Mouse (Mus musculus): ENCODE measurements around the gene Clcn3. TPM values are rescaled to one million over a fixed set of nuclear protein-coding genes. Genes with fewer than 3 reads are reported as not detected.

The Clcn3 gene
- polyA plus RNA-seq, 1 experiment from 2014 or later: 29.1 TPM

DNA sequence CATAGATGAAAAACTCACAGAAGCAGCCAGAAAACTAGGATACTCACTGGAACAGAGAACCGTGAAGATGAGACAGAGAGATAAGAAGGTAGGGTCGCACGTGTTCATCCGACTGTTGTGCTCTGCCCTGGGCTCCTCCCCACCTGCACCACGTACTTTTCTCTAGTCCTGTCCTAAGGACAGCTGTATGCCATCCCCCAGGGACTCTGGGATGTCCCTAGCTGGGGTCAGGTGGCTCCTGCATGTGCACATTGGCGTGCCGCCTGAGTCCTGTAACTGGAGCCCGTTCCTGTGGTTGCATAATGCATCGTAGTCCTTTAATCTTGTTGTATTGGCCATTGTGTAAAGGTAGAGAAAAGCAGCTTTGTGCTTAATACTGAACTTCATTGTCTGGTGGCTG, 83.0 kb downstream of the Clcn3 start:
- Histone ChIP-seq H3K4me3 (replicated peaks; ENCODE audit: low read depth, low read length) (no peak overlapping the region), H3K36me3 (ENCODE audit: insufficient read depth, low read length) (peaks cover 4% of the 10 kb centered on the region; the same call in 1 of the 2 replicates), H3K4me1 (replicated peaks; ENCODE audit: insufficient read depth, low read length) (no peaks in the 10 kb centered on the region), H3K27ac (no peak overlapping the region), H3K9me3 (replicated peaks; ENCODE audit: low read length) (no peaks in the 10 kb centered on the region), H3K27me3 (ENCODE audit: insufficient read depth, low read length) (no peaks in the 10 kb centered on the region), H3K4me2 (ENCODE audit: low read length) (no peak overlapping the region), H3K9ac (ENCODE audit: low read depth, low read length) (no peak overlapping the region)
- WGBS: 51% methylated on average over 9 of the region's 9 CpGs
- ATAC-seq (replicated peaks; ENCODE audit: low FRiP score, low read depth): 0 out of 2 replicates have a peak, but pooled peaks have one; percentile 29
- TF ChIP-seq CTCF (IDR thresholded peaks at IDR 0.05; ENCODE audit: low read depth): no peak
- no peak for DNase-seq (ENCODE audit: low spot score)

DNA sequence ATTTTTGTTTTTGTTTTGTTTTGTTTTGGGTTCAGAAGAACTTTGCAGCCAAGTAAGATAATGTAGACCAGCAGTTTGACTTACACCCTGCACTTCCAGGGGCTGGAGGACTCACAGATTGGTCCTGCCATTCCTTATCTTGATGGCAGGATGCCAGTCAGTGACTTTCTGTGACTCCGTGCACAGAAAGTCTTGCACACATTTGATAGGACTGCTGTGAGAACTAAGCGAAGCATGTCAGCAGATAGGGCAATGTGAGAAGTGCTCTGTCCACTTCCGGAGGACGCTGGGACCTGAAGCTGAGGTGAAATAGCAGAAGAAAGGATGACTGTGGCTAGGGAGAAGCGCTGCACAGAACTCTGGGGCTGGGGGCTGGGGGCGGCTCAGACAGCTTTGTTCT, 87.2 kb downstream of the Clcn3 start:
- ATAC-seq (replicated peaks; ENCODE audit: low FRiP score, low read depth) (no peak), DNase-seq (ENCODE audit: low spot score) (peak; percentile 18)
- Histone ChIP-seq H3K4me1 (replicated peaks; ENCODE audit: insufficient read depth, low read length) (peaks cover 2% of the 10 kb centered on the region; the same call in 1 of the 2 replicates), H3K27ac (no peak overlapping the region), H3K4me3 (replicated peaks; ENCODE audit: low read depth, low read length) (no peak overlapping the region), H3K4me2 (ENCODE audit: low read length) (no peak overlapping the region), H3K9ac (ENCODE audit: low read depth, low read length) (no peak overlapping the region), H3K9me3 (replicated peaks; ENCODE audit: low read length) (no peaks in the 10 kb centered on the region), H3K27me3 (ENCODE audit: insufficient read depth, low read length) (no peaks in the 10 kb centered on the region), H3K36me3 (ENCODE audit: insufficient read depth, low read length) (no peaks in the 10 kb centered on the region)
- WGBS: 59% methylated on average over 6 of the region's 6 CpGs
- TF ChIP-seq CTCF (IDR thresholded peaks at IDR 0.05; ENCODE audit: low read depth): no peak

DNA sequence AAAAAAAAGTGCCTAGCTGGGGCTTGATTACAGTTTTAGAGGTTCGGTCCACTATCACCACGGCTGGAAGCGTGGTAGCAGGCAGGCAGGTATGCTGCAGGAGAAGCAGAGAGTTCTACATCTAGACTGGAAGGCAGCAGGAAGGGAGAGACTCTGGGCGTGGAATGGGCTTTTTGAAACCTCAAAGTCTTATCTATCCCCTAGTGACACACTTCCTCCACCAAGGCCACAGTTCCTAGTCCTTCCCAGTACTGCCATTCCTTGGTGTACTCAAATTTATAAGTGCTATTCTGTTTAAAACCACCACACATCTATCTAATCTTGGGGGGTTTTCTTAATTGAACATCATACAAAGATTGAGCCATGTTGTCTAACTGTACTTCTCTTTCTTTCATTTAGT, 91.3 kb downstream of the Clcn3 start:
- no peak overlapping the region for H3K9ac ChIP-seq (ENCODE audit: low read depth, low read length)
- DNase-seq (ENCODE audit: low spot score): no peak
- TF ChIP-seq CTCF (IDR thresholded peaks at IDR 0.05; ENCODE audit: low read depth): no peak
- H3K4me1 ChIP-seq (replicated peaks; ENCODE audit: insufficient read depth, low read length): peaks cover 3% of the 10 kb centered on the region; the same call in 1 of the 2 replicates
- no peak overlapping the region for H3K27ac ChIP-seq
- no peaks in the 10 kb centered on the region for H3K9me3 ChIP-seq (replicated peaks; ENCODE audit: low read length)
- ATAC-seq (replicated peaks; ENCODE audit: low FRiP score, low read depth): no peak
- no peaks in the 10 kb centered on the region for H3K27me3 ChIP-seq (ENCODE audit: insufficient read depth, low read length)
- 91% methylated on average over 4 of the region's 4 CpGs for WGBS
- H3K4me2 ChIP-seq (ENCODE audit: low read length): peak overlapping the region; percentile 73; the same call in 1 of the 2 replicates
- H3K4me3 ChIP-seq (replicated peaks; ENCODE audit: low read depth, low read length): no peak overlapping the region
- no peaks in the 10 kb centered on the region for H3K36me3 ChIP-seq (ENCODE audit: insufficient read depth, low read length)

DNA sequence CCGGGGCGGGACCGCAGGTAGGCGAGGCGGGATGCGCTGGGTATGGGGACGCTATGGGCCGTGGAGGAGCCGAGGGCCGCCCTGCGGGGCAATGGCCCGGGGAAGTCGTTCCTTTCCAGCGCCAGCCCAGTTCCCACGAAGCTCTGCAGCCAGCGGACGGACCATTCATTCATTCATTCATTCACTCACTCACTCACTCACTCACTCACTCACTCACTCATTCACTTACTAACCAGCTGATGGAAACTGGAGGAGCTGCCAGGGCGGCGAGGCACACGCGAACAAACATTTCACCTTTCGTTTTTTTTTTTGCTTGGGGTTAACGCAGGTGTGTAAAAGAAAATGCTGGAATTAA, 92.6 kb downstream of the Clcn3 start:
- Histone ChIP-seq H3K27me3 (ENCODE audit: insufficient read depth, low read length) (no peaks in the 10 kb centered on the region), H3K36me3 (ENCODE audit: insufficient read depth, low read length) (no peaks in the 10 kb centered on the region), H3K4me1 (replicated peaks; ENCODE audit: insufficient read depth, low read length) (peaks cover 3% of the 10 kb centered on the region; the same call in 1 of the 2 replicates), H3K4me3 (replicated peaks; ENCODE audit: low read depth, low read length) (peak overlapping the region; percentile 84), H3K4me2 (ENCODE audit: low read length) (peak overlapping the region; percentile 73), H3K9ac (ENCODE audit: low read depth, low read length) (peak overlapping the region; percentile 72), H3K27ac (0 out of 2 replicates have a peak overlapping the region, but pooled peaks have one; percentile 50), H3K9me3 (replicated peaks; ENCODE audit: low read length) (no peaks in the 10 kb centered on the region)
- no peak for TF ChIP-seq CTCF (IDR thresholded peaks at IDR 0.05; ENCODE audit: low read depth)
- 1% methylated on average over 16 of the region's 23 CpGs for WGBS
- DNase-seq (ENCODE audit: low spot score) (no peak), ATAC-seq (replicated peaks; ENCODE audit: low FRiP score, low read depth) (no peak; the same call in 1 of the 2 replicates)

DNA sequence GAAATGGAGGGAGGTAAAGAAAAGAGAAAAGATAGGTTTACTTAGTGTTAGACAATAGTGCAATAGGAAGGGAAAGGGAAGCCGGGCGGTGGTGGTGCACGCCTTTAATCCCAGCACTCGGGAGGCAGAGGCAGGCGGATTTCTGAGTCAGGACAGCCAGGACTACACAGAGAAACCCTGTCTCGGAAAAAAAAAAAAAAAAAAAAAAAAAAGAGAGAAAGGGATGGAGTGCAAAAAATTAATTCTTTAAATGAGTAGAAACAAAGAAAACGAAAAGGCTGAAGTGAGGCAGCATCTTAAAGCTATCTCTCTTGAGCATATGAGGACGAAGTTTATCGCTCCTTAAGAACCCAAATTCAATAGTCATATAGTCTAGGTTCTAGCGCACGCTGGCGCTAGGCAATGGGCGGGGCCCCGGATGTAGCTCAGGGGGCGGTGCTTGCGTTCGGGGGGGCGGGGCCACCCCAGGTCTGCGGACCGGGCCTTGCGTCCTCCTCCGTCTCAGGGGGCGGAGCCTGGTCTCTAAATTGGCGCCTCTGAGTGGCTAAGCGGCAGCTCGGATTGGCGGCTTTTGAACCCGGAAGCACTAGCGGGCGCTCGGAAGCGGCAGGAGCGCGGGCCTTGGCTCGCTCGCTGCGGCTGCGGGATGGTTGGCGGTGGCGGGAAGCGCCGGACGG, 93.1 kb downstream of the Clcn3 start, which contains the start of gene Hpf1:
TSS of gene Hpf1 (plus strand) at position 576 of the 677 bp plus-strand sequence.
- WGBS: 6% methylated on average over 39 of the region's 43 CpGs
- peaks cover 3% of the 10 kb centered on the region; the same call in 1 of the 2 replicates for H3K4me1 ChIP-seq (replicated peaks; ENCODE audit: insufficient read depth, low read length)
- no peaks in the 10 kb centered on the region for H3K36me3 ChIP-seq (ENCODE audit: insufficient read depth, low read length)
- peak within 1 kb of the TSS; percentile 72 for H3K9ac ChIP-seq (ENCODE audit: low read depth, low read length)
- no peaks in the 10 kb centered on the region for H3K9me3 ChIP-seq (replicated peaks; ENCODE audit: low read length)
- 0 out of 2 replicates have a peak, but pooled peaks have one; percentile 3 for TF ChIP-seq CTCF (IDR thresholded peaks at IDR 0.05; ENCODE audit: low read depth)
- H3K27ac ChIP-seq: 0 out of 2 replicates have a peak within 1 kb of the TSS, but pooled peaks have one; percentile 50
- peak; percentile 100 for ATAC-seq (replicated peaks; ENCODE audit: low FRiP score, low read depth)
- no peaks in the 10 kb centered on the region for H3K27me3 ChIP-seq (ENCODE audit: insufficient read depth, low read length)
- peak within 1 kb of the TSS; percentile 84 for H3K4me3 ChIP-seq (replicated peaks; ENCODE audit: low read depth, low read length)
- DNase-seq (ENCODE audit: low spot score): peak; percentile 98
- H3K4me2 ChIP-seq (ENCODE audit: low read length): peak within 1 kb of the TSS; percentile 73

DNA sequence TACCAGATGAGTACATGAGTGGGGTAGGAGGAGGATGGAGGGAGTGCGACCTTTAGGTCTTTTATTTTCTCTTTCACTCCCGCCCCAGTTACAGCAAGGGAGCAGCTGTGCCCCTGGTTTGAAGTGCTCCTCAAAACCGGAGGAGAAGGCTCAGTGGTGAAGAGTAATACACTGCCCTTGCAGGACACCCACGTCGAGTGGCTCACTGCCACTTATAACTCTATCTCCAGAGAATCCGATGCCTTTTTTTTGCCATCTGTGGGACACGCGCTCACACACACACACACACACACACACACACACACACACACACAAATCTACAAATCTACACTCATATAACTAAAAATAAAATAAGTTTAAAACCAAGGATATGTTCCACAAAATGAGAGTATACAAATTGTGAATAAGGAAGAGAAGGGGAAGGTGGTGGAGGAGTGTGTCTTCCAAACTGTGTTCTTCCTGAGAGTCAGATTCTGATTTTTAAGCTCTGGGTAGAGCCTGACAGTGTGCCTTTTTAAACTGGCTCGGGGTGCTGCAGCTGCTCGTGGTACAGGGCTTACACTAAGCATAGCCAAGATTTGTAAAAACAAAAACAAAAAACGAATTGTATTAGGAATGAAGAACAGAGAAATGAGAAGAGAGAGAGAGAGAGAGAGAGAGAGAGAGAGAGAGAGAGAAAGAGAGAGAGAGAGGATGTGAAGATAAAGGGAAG, 93.8 kb downstream of the Clcn3 start:
- Histone ChIP-seq H3K36me3 (ENCODE audit: insufficient read depth, low read length) (no peaks in the 10 kb centered on the region), H3K4me3 (replicated peaks; ENCODE audit: low read depth, low read length) (peak overlapping the region; percentile 84), H3K9ac (ENCODE audit: low read depth, low read length) (no peak overlapping the region), H3K27me3 (ENCODE audit: insufficient read depth, low read length) (no peaks in the 10 kb centered on the region), H3K4me1 (replicated peaks; ENCODE audit: insufficient read depth, low read length) (peaks cover 3% of the 10 kb centered on the region; the same call in 1 of the 2 replicates), H3K4me2 (ENCODE audit: low read length) (peak overlapping the region; percentile 73; the same call in 1 of the 2 replicates), H3K9me3 (replicated peaks; ENCODE audit: low read length) (no peaks in the 10 kb centered on the region), H3K27ac (no peak overlapping the region)
- TF ChIP-seq CTCF (IDR thresholded peaks at IDR 0.05; ENCODE audit: low read depth): no peak
- 86% methylated on average over 11 of the region's 11 CpGs for WGBS
- no peak for ATAC-seq (replicated peaks; ENCODE audit: low FRiP score, low read depth)
- DNase-seq (ENCODE audit: low spot score): no peak

All from kidney, postnatal 0 days (tissue).